Mouse (Mus musculus) ES-Bruce4 (cell line): ENCODE data around the gene Myo15b. TPM values are rescaled to one million over a fixed set of nuclear protein-coding genes. Genes with fewer than 3 reads are reported as not detected.

Source experiments
- H3K27ac ChIP-seq: 2 replicates; pipeline ENCODE4 v1.5.1; 2012; ENCODE audit warnings: low read length, inconsistent platforms; ENCODE audit not compliant: insufficient read depth
- H3K27me3 ChIP-seq: 2 replicates; pipeline ENCODE4 v1.6.1; 2012; ENCODE audit warnings: mild to moderate bottlenecking, low read length, inconsistent platforms; ENCODE audit not compliant: control insufficient read depth, poor library complexity, insufficient read depth, severe bottlenecking
- H3K36me3 ChIP-seq: 2 replicates; pipeline ENCODE4 v1.6.1; 2012; ENCODE audit warnings: inconsistent platforms, mild to moderate bottlenecking, low read length, moderate library complexity; ENCODE audit not compliant: control insufficient read depth, poor library complexity, insufficient read depth, severe bottlenecking
- H3K4me1 ChIP-seq: one replicate; pipeline ENCODE4 v1.8.1; 2011; ENCODE audit warnings: low read length; ENCODE audit not compliant: control insufficient read depth, insufficient read depth
- H3K4me3 ChIP-seq: 2 replicates; pipeline ENCODE4 v1.5.1; 2011; ENCODE audit warnings: low read depth, mild to moderate bottlenecking, low read length
- H3K9ac ChIP-seq: 2 replicates; pipeline ENCODE4 v1.6.1; 2012; ENCODE audit warnings: low read depth, mild to moderate bottlenecking, inconsistent platforms; ENCODE audit not compliant: poor library complexity, severe bottlenecking
- H3K9me3 ChIP-seq: replicated peaks from 2 replicates; pipeline ENCODE4 v1.6.1; 2012; ENCODE audit warnings: mild to moderate bottlenecking, low read length, inconsistent platforms; ENCODE audit not compliant: control insufficient read depth, poor library complexity, insufficient read depth, severe bottlenecking
- CTCF ChIP-seq: IDR thresholded peaks from one replicate; pipeline ENCODE4 v1.8.1; 2011; ENCODE audit warnings: low read depth, low read length
- EP300 ChIP-seq: IDR thresholded peaks from 2 replicates; pipeline ENCODE4 v1.6.1; 2011; ENCODE audit warnings: low read depth, low read length; ENCODE audit not compliant: insufficient read depth
- POLR2A ChIP-seq: IDR thresholded peaks from one replicate; pipeline ENCODE4 v1.8.1; 2011; ENCODE audit warnings: low read length; ENCODE audit not compliant: insufficient read depth
- polyA plus RNA-seq: library from polyadenylated mRNA; stranded (reverse); fragments of >200 nt; gene quantifications from 2 replicates; pipeline ENCODE4 v1.2.4, GENCODE M21; 2011; ENCODE audit warnings: low read depth; ENCODE audit not compliant: missing spikeins, insufficient read depth, insufficient read length

Myo15b gene
- polyA plus RNA-seq, 1 experiment = 1.6 TPM

DNA sequence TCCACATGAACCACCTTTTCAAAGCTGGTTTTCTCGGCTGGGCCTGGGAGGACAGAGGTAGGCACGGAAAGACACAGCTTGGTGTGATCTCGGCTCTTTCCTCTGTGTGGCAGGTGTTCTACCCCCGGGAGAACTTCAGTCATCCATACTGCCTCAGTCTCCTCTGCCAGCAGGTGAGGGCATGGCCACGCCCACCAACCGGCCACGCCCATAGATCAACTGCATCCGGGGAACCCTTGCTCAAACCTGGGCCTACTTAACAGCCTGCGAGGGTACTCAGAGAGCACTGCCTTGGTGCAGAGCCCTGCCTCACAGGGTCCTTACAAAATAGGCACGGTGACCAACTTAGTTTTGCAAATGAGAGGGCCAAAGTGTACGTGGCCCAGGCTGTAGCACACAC, 27.1 kb downstream of the Myo15b start:
- Histone ChIP-seq H3K27ac (no peak overlapping the region), H3K27me3 (no peaks in the 10 kb centered on the region), H3K4me1 (no peaks in the 10 kb centered on the region), H3K36me3 (no peaks in the 10 kb centered on the region), H3K4me3 (no peak overlapping the region), H3K9ac (no peak overlapping the region), H3K9me3 (no peaks in the 10 kb centered on the region)
- TF ChIP-seq CTCF = no peak
- TF ChIP-seq POLR2A = no peak
- no peak for TF ChIP-seq EP300

DNA sequence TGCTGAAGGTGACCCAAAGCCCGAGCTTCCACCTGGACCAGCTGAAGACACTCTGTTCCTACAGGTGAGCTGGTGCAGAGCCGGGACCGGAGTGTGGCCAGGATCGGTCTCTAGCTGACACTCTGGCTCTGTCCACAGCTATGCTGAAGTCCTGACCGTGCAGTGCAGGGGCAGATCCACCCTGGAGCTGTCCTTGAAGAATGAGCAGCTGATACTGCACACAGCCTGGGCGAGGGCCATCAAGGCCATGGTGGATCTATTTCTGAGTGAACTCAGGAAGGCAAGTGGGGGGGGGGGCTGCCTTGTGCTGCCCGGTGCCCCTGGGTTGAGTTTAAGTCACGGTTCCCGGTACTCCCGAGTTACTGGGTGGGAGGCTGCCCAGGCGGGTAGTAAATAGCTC, 28.2 kb downstream of the Myo15b start:
- H3K27me3 ChIP-seq = no peaks in the 10 kb centered on the region
- no peaks in the 10 kb centered on the region for H3K9me3 ChIP-seq
- H3K36me3 ChIP-seq = no peaks in the 10 kb centered on the region
- H3K9ac ChIP-seq = no peak overlapping the region
- H3K4me3 ChIP-seq = no peak overlapping the region
- no peak for TF ChIP-seq EP300
- TF ChIP-seq CTCF = no peak
- TF ChIP-seq POLR2A = no peak
- no peak overlapping the region for H3K27ac ChIP-seq
- no peaks in the 10 kb centered on the region for H3K4me1 ChIP-seq

DNA sequence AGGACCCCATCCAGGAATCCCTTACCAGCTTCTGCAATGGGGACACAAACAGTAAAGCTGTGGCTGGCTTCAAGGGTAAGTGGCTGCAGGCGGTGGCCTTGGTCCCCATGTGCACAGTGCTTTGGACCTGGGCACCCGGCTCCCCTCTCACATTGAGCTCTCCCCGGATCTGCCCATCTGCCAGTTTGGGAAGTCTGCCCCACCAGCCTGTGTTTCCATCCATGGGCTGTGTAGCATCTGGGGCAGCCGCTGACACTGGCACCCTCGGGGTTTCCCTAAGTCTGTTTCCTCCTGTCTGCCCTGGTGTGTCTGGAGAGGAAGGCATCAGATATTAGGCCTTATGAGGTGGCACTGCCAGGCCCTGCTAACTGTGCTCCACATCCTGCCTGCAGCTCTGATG, 29.8 kb downstream of the Myo15b start:
- Histone ChIP-seq H3K27ac (no peak overlapping the region), H3K27me3 (no peaks in the 10 kb centered on the region), H3K4me1 (peaks cover 2% of the 10 kb centered on the region), H3K9me3 (no peaks in the 10 kb centered on the region), H3K9ac (no peak overlapping the region), H3K4me3 (no peak overlapping the region), H3K36me3 (no peaks in the 10 kb centered on the region)
- TF ChIP-seq CTCF = no peak

DNA sequence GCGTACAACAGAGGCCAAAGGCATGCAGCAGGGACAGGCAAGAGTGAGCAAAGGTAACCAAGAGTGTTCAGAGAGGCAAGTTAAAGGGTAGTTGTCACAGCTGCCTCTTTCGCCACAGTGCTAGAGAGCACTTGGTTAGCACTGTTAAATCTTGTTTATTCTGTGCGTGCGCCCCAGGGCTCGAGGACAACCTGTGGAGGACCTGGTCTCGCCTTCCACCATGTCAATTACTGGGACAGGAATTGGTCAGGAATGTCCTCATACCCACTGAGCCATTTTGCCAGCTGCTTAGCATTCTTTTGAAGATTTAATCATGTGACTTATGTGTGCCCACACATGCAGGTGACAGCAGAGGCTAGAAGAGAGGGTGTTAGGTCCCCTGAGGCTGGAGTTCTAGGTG, 31.0 kb downstream of the Myo15b start:
- no peaks in the 10 kb centered on the region for H3K27me3 ChIP-seq
- no peak overlapping the region for H3K9ac ChIP-seq
- TF ChIP-seq POLR2A (no peak), CTCF (no peak), EP300 (no peak)
- no peaks in the 10 kb centered on the region for H3K9me3 ChIP-seq
- H3K27ac ChIP-seq = no peak overlapping the region
- H3K4me3 ChIP-seq = no peak overlapping the region
- H3K36me3 ChIP-seq = 0 out of 2 replicates have a peak, but pooled peaks cover 2% of the 10 kb centered on the region
- peaks cover 2% of the 10 kb centered on the region for H3K4me1 ChIP-seq

DNA sequence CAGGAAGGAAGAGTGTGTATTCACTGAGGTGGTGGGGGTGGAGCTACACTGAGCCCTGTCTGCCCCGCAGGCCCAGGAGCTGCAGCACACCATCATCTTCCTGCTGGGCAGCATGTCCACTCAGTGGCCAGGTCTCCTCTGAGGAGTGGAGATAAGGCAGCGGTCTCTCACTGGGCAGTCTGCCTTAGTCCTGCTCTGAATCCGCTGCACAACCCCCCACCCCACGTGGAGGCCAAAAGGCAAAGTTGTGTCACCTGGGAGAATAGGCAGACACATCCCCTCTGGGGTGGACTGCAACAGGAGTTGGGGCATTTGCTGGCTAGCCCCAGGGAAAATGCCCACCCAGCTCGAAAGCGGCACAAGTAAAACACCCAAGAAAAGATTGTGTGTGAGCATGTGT, 34.0 kb downstream of the Myo15b start:
- Histone ChIP-seq H3K4me3 (no peak overlapping the region), H3K27me3 (no peaks in the 10 kb centered on the region), H3K36me3 (0 out of 2 replicates have a peak, but pooled peaks cover 2% of the 10 kb centered on the region)

GRCm38 (mm10) chr11:115893071-115893470, 34.9 kb downstream of the Myo15b start:
- TF ChIP-seq POLR2A (no peak), EP300 (no peak)
- H3K27me3 ChIP-seq = no peaks in the 10 kb centered on the region
- no peak overlapping the region for H3K27ac ChIP-seq
- no peak overlapping the region for H3K4me3 ChIP-seq
- H3K9ac ChIP-seq = no peak overlapping the region
- 0 out of 2 replicates have a peak, but pooled peaks cover 2% of the 10 kb centered on the region for H3K36me3 ChIP-seq
- no peaks in the 10 kb centered on the region for H3K9me3 ChIP-seq
- peaks cover 2% of the 10 kb centered on the region for H3K4me1 ChIP-seq

More for the DNA sequence above, 34.0 kb downstream of the Myo15b start:
- Histone ChIP-seq H3K9me3 (no peaks in the 10 kb centered on the region), H3K4me1 (peaks cover 2% of the 10 kb centered on the region), H3K27ac (no peak overlapping the region), H3K9ac (no peak overlapping the region)
- TF ChIP-seq CTCF (no peak), POLR2A (no peak), EP300 (no peak)
